Mouse (Mus musculus) embryonic stem cell, embryonic (primary cell): ENCODE data around the gene Amh.

ENCODE experiments used
- CTCF ChIA-PET, 4 experiments: fragments of 300-600 bp in 2 of 4; fragments of 350-600 bp in 2 of 4; sonication (Branson Sonifier 250); formaldehyde crosslinking; loops; one replicate each; lab custom pipeline; 2022; ENCODE audit warnings: inconsistent platforms in 2 of 4; lab: Charles Lee
- POLR2A ChIA-PET, 4 experiments: fragments of 300-600 bp in 2 of 4; fragments of 350-600 bp in 2 of 4; sonication (Branson Sonifier 250); formaldehyde crosslinking; loops; one replicate each; lab custom pipeline; 2022; ENCODE audit warnings: antibody characterized with exemption in 4 of 4, inconsistent platforms in 1 of 4; lab: Charles Lee

Amh gene

DNA sequence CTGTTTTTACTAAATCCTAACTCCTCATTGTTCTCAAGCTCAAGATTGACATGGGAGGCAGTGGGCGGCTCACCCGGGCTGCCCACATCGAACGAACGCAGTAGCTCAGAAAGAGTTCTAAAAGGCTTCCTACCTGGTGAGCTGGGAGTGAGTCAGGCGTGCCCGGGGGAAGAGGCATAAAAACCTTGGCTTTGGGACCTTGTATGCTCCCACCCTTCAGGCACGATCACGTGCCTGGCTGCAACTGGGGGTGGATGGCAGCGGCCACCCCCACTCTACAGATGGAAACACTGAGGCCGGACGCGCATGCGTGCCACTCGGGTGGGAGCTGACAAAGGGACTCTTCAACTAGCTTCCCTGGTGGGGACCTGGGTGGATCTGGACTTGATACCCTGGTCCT lies 37.3 kb downstream of the Amh start:
- POLR2A ChIA-PET: interaction anchor here in 3 of 4 experiments (0.7 to 5.0 kb wide), 16 partner anchors 10 to 166 kb away, joined by 3 to 62 read pairs (median 3); partner anchors contain the start of genes Gadd45b (in 2 of the 3), Dot1l (in 1 of the 3), Lsm7 (in 1 of the 3) and Sppl2b (in 1 of the 3)
- CTCF ChIA-PET: interaction anchor here in 3 of 4 experiments (1.1 to 1.3 kb wide), 3 partner anchors 33 to 87 kb away, joined by 3 read pairs; partner anchors contain the start of gene Gadd45b (in 1 of the 3)

DNA sequence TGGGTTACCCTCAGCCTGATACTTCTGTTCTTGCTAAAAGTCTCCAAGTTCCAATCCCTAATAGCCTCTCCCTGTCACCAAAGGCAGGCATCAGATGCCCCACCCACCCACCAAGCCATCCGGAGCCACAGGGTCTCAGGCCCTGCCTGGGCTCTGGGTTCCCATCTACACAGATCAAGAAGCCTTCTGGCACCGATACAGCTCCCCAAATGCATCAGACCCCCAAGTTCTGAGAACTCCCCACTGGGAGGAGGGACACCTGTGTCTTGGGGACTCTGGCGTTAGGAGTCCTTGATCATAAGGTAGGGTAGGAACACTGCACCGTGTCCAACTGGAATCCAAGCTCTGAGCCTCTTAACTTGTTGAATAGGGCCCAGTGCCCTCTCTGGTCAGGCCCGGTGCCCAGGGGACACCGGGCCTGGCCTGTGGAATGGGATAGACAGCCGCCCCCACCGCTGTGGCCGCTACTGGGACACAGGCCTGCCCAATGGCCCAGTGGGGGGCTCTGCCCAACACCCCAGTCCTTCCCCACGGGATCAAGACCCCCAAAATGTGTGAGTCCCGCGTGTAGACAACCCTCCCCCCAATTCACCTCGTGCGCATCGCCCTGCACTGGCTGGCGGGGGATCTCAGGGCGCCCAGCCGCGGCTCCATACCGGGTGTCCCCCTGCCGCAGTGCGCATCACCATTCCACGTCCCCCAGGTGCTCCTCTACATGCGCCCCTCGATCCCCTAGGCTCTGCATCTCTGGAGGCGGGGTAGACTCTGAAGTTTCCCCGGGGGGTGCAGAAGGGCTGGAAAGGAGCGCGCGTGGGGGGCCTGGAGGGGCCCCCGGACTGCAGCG lies 38.3 kb downstream of the Amh start:
- ChIA-PET POLR2A (interaction anchor here (0.5 to 5.0 kb wide), 21 partner anchors 8 to 792 kb away, joined by 3 to 62 read pairs (median 3); partner anchors contain the start of genes Gadd45b (in 2 of the 4), Lsm7 (in 1 of the 4) and Sppl2b (in 1 of the 4)), CTCF (interaction anchor here (0.6 to 1.3 kb wide), 5 partner anchors 32 to 120 kb away, joined by 3 read pairs; partner anchors contain the start of gene Gadd45b (in 1 of the 4))

DNA sequence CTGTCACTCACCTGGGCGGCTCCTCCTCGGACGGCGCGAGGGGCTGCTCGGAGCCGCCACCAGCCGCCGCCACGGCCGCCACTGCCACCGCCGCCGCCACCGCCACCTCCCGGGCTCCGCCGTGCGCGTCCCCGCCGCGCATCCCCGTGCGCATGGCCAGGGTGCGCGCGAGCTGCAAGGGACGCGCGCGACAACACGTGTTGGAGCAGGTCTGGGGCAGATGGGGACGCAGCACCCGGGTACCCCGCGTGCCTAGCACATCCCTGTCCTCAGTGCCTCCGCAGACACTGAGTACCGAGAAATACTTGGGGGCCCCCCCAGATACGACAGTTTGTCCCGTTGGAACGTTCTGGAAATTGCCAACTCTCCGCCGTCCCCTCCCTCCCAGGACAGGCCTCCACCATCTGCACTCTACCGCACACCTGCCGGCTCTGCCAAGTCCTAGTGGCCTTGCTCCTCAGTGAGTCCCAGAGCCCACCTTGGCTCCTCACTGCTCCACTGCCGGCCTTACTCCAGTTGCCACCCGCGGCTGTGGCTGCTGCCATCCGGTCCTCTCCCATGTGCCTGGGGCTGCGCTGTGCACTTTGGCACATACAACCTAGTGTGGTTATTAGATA lies 39.0 kb downstream of the Amh start, which contains the start of gene Lingo3:
TSS of gene Lingo3 (minus strand) at position 109 of the 617 bp plus-strand sequence.
- CTCF ChIA-PET: interaction anchor here in 3 of 4 experiments (0.6 to 1.5 kb wide), 4 partner anchors 36 to 120 kb away, joined by 3 to 9 read pairs (median 4); no protein-coding TSS in a partner anchor
- POLR2A ChIA-PET: interaction anchor here in 3 of 4 experiments (0.6 to 5.0 kb wide), 12 partner anchors 9 to 168 kb away, joined by 3 to 62 read pairs (median 4); partner anchors contain the start of genes Ap3d1 (in 1 of the 3), Jsrp1 (in 1 of the 3), Lsm7 (in 1 of the 3) and Sppl2b (in 1 of the 3)

DNA sequence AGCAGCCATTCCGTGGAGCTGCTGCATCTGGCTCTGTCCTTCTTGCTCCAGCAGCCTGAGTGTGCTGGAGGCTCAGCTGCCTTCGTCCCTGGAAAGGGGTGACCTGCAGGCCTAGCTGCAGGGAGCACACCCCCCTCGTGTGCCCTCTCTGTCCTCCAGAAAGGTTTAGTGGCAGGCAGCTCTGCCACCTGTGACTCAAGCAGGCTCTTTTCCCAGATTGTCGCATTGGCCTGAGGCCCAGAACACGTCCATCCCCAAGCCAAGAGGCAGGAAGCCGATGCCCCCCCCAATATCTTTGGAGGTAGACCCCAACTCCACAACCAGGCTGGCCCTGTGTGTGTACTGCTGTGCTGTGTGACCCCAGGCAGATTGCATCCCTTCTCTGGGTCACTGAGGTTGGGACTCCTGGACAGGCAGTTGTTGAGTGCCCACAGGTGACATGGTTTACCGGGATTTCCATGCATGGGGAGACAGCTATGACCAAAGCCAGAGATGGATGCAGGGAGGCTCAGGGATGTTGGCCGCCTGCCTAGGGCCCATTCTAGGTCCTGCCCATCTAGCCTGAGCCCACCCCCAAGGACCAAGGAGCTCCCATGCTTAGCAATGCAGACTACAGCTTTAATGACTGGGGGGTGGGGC lies 40.1 kb downstream of the Amh start:
- ChIA-PET CTCF (interaction anchor here (0.5 to 1.5 kb wide), 7 partner anchors 31 to 588 kb away, joined by 3 to 9 read pairs (median 3); no protein-coding TSS in a partner anchor), POLR2A (interaction anchor here (0.6 to 5.0 kb wide), 18 partner anchors 8 to 173 kb away, joined by 3 to 62 read pairs (median 4); partner anchors contain the start of genes Ap3d1 (in 1 of the 4), Gadd45b (in 1 of the 4), Jsrp1 (in 1 of the 4) and Lsm7 (in 1 of the 4))

DNA sequence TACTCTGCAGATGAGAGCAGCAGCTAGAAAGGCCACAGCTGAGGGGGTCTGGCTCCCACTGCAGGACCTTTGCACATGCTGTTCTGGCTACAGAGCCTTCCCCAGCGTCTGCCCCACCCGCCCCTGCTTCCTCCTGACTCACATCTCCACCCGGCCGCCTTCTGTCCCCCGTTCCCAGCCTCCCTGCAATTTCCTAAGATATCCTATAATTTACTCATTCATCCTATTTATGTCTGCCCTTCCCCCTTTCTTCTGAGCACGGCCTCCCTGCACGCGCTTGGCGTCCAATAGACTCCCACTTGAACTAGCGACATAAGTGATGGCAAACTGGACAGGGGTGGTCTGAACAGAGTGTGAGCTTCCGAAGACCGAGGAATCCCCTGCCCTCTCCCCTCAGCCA lies 40.7 kb downstream of the Amh start:
- ChIA-PET POLR2A (interaction anchor here in 3 of 4 experiments (0.8 to 5.0 kb wide), 13 partner anchors 10 to 395 kb away, joined by 3 to 62 read pairs (median 4); partner anchors contain the start of genes Gadd45b (in 1 of the 3), Lsm7 (in 1 of the 3) and Sppl2b (in 1 of the 3)), CTCF (interaction anchor here in 2 of 4 experiments (0.6 to 1.5 kb wide), 3 partner anchors 30 to 98 kb away, joined by 3 to 6 read pairs (median 4); no protein-coding TSS in a partner anchor)

DNA sequence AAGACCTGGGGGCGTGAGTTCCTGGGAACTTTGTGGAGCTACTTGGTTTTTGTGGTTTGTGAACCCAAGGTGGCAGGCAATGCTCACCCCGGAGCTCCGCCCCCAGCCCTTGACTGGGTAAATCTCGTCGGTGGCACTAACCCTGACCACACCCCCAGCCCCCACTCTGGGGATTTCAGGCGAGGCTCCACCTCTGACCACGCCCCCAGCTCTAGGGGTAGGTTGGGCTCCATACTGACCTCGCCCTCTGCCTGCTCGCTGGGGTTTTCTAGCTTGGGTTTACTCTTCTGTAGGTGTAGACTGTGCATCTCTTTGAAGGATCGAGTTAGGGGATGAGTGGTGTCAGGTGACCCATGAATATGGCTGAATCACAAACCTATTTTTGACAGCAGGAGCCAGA lies 43.5 kb downstream of the Amh start:
- POLR2A ChIA-PET: interaction anchor here (0.5 to 2.4 kb wide), 62 partner anchors 9 to 425 kb away, joined by 3 to 39 read pairs (median 4); partner anchors contain the start of genes Gadd45b (in 2 of the 4), Timm13 (in 2 of the 4), Tmprss9 (in 2 of the 4) and Adat3 (in 1 of the 4)
- CTCF ChIA-PET: interaction anchor here (0.5 to 1.9 kb wide), 18 partner anchors 10 to 310 kb away, joined by 3 to 16 read pairs (median 4); no protein-coding TSS in a partner anchor

DNA sequence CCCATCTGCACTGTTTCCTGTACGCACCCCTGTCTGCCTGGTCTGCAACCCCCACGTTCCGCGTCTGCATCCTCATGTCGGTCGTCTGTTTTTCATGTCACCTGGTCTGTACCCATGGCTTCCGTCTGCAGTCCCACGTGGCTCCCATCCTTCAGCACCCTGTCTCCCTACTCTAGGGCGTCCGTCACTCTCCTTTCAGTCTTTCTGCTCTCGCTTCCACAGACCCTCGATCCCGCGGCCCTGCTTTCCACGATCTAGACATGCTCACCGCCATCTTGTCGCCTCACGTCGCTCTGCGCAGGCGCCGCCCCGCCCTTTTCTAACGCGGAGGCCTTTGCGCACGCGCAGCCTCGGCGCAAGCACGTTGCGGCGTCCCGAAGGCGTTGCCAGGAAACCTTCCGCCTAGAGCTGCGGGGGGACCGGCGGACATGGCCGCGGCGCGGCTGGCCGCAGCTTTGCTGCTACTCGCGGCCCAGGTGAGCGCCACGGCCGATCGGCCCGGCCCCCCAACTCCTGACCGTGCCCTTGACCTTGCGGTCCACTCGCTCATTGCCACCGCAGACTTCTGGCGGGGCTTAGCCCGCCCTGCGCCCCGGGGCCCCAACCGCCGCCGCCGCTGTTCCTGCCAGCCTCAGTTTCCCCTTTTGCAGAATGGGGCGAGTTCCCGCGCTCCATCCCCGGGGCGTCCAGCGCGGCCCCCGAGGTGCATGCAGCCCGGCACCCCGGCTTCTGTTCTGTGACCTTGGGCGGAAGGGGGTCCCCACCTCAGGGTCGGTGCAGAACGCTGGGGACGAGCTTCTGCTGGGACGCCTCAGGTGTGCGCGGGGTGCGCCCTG lies 50.1 kb downstream of the Amh start, which contains the start of the genes Lsm7 and Sppl2b:
TSS of gene Lsm7 (minus strand) at position 297 of the 836 bp plus-strand sequence.
TSS of gene Sppl2b (plus strand) at position 363 of the 836 bp plus-strand sequence.
- ChIA-PET POLR2A (interaction anchor here (0.5 to 6.4 kb wide), 35 partner anchors 8 to 180 kb away, joined by 3 to 49 read pairs (median 3); partner anchors contain the start of genes Ap3d1 (in 1 of the 4), Gadd45b (in 1 of the 4), Mknk2 (in 1 of the 4) and Tmprss9 (in 1 of the 4)), CTCF (interaction anchor here in 3 of 4 experiments (0.6 to 2.2 kb wide), 9 partner anchors 18 to 984 kb away, joined by 3 to 10 read pairs (median 4); no protein-coding TSS in a partner anchor)

DNA sequence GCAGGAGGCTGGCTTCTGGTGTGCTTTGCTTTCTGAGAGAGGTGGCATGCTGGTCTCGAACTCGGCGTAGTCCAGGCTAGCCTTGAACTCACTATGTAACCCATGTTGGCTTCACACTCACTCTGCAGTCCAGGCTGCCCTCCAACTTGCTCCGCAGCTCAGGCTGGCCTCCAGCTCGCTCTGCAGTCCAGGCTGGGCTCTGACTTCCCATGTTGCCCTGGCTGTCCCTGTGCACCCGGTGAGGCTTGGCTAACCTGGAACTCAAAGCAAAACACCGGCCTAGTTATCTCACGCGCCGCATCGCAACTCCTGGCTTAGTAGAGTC lies 50.7 kb downstream of the Amh start:
- ChIA-PET CTCF (interaction anchor here in 3 of 4 experiments (0.6 to 2.2 kb wide), 9 partner anchors 19 to 985 kb away, joined by 3 to 10 read pairs (median 5); partner anchors contain the start of gene Atcay (in 1 of the 3)), POLR2A (interaction anchor here (0.5 to 6.4 kb wide), 35 partner anchors 9 to 180 kb away, joined by 3 to 49 read pairs (median 4); partner anchors contain the start of genes Ap3d1 (in 1 of the 4), Gadd45b (in 1 of the 4), Mknk2 (in 1 of the 4) and Tmprss9 (in 1 of the 4))

DNA sequence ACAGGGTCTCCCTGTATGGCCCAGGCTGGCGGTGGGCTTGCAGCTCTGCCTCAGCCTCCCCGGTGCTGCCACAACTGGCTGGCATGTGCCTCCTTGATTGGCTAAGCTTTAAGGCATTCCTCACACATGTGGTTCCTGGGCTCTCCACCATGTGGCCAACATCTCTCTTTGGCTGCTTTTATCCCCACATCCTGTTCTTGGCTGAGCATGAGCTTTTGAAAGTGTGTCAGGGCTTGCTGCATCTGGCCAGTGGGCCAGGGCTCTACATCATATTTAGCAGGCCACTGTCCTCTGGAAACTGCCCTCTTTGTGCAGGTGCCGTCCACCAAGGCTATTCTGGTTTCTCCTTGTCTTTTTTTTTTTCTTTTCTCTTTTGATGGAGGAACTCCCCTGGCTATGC lies 51.2 kb downstream of the Amh start:
- ChIA-PET POLR2A (interaction anchor here in 3 of 4 experiments (0.5 to 6.4 kb wide), 20 partner anchors 9 to 675 kb away, joined by 3 to 49 read pairs (median 5); partner anchors contain the start of genes Gadd45b (in 1 of the 3), Mknk2 (in 1 of the 3) and Tmprss9 (in 1 of the 3)), CTCF (interaction anchor here in 3 of 4 experiments (0.6 to 4.3 kb wide), 5 partner anchors 19 to 374 kb away, joined by 4 to 22 read pairs (median 9); partner anchors contain the start of gene Atcay (in 1 of the 3))

DNA sequence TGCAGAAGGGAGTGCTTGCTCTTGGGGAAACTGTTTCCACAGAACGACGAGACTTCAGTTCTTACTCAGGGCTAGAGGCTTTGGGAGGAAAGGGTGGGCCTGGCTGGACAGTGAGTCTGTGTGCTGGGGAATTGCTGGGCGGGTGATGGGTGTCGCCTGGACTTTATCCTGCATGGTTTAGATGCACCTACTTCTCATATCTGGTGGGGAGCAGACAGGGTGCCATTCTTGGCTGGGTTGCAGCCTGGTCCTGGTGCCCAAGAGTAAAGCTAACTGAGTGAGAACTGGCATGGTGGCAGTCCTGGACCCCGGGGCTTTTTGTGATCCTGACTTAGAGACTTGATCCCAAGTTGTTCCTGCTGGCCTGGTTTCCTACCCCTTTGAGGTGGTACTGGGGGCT lies 51.9 kb downstream of the Amh start:
- ChIA-PET CTCF (interaction anchor here in 2 of 4 experiments (2.2 to 4.3 kb wide), 3 partner anchors 9 to 24 kb away, joined by 10 to 22 read pairs (median 10); no protein-coding TSS in a partner anchor), POLR2A (interaction anchor here in 3 of 4 experiments (0.7 to 6.4 kb wide), 13 partner anchors 8 to 483 kb away, joined by 3 to 49 read pairs (median 5); partner anchors contain the start of genes Gadd45b (in 2 of the 3) and Mknk2 (in 1 of the 3))
